Mouse (Mus musculus): ENCODE results near the gene Angptl4.
A peak's percentile ranks its signal among the peaks of the same experiment; 100 is the strongest.

The Angptl4 gene

DNA sequence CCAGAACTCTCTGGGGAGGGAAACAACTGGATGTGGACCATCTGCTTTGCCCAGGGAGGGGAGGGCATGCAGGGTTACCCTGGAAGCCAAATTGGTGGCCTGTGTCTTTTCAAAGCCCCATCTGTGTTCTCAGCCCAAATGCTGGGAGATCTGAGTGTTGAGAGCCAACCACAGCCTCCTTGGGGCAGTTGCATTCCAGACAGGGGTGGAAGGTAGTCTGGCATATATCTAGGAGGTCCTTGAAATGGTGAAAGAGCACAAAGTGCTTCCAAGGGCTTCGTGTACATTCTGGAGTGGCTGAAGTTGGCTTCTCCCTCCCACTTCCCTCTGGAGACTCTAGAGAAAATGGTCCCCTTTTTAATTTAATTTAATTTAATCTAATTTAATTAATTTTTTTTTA, 23.1 kb upstream of the Angptl4 start:
- DNase-seq (ENCODE audit: low spot score), result no peak

DNA sequence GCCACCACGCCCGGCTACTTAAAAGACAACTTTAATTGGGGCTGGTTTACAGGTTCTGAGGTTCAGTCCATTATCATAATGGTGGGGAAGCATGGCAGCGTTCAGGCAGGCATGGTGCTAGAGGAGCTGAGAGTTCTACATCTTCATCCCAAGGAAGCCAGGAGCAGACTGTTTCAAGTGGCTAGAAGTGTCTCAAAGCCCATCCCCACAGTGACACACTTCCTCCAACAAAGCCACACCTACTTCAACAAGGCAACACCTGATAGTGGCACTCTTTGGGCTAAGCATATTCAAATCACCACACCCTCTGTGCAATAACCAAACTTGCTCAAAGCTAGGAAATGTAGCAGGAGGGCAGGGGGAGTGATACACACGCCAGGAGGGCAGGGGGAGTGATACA, 22.6 kb upstream of the Angptl4 start:
- DNase-seq (ENCODE audit: low spot score), result no peak

DNA sequence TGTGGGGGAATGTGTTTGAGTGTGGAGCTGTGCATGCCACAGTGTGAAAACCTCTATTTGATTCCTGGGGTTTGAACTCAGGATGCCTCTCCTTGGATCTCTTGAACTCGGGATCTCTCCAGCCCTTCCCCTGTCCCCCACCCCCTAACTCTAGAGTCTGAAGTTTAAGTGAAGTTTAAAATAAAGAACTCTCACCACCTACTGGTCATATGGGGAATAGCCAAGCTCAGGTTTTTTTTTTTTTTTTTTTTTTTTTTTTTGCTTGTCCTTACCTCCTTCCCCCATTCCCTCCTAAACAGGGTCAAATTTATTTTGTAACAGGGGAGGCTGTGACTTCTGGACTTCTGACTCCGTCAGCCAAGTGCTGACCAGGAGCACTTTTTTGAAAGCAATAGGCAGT, 20.6 kb upstream of the Angptl4 start:
- no peak for DNase-seq (ENCODE audit: low spot score)

DNA sequence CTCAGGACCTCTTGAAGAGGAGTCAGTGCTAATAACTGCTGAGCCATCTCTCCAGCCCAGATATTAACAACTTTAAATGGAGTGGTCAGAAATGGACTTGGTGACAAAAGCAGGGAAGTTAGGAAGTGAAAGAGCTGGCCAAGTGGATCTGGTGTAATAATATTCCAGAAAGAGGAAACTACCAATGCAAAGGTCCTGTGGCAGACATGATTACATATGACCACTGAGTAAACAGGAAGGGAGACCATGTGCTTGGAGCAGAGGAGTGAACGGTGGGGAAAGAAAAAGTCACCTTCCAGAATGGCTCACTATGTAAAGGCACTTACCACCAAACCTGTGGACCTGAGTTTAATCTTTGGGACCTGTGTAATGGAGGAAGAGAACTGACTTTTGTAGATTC, 17.6 kb upstream of the Angptl4 start:
- no peak for DNase-seq (ENCODE audit: low spot score)

DNA sequence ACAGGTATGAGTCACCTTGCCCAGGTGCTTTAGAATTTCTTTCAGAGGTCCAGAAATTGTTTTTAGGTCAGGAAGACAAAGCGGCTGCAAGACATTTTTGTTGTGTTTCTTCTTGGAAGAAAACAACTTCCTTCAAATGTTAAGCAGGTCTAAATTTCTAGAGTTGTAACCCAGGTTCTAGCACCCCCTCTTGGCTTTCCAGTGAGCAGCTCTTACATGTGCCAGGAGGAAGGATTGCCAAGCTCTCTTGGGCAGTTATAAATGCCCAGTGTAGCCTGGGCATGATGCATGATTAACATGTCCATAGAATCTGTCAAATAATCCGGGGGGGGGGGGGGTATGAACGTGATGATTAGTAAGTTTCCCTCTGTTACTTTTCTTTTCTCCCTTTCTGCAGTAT, 16.7 kb upstream of the Angptl4 start:
- DNase-seq (ENCODE audit: low spot score), result no peak

DNA sequence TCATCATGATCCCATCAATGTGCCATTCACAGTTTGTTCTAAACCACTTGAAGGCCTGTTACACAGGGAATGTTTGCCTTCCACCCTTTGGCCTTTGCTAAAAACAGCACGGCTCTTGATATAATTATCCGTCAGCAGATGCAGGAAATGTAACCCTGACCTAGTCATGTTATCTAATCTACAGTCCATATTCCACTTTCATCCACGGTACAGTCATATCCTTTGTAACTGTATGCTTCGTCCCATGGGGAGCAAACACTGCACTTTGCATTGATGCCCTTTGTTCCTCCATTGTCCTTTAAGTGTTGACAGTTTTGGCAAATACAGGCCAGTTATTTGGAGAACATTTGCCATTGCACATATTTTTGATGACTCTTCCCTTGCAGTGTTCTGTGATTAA, 7.1 kb upstream of the Angptl4 start:
- no peak for DNase-seq (ENCODE audit: low spot score)

DNA sequence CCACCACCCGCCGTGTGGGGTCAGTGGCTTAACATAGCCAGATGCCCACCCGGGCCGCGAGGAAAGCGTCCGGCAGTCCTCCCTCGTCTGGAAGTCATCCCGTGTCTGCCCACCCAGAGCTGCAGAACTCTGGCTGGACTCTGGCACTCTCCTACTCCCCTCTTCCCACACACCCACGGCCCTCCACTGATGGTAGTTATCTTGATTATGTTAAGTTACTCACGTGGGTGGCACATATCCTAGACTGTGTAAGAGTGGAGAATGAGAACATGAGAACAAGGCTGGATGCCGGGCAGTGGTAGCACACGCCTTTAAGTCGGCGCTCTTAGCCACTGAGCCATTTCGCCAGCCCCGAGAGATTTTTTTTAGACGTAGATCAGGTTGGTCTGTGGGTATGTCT, 4.7 kb upstream of the Angptl4 start:
- no peak for DNase-seq (ENCODE audit: low spot score)

DNA sequence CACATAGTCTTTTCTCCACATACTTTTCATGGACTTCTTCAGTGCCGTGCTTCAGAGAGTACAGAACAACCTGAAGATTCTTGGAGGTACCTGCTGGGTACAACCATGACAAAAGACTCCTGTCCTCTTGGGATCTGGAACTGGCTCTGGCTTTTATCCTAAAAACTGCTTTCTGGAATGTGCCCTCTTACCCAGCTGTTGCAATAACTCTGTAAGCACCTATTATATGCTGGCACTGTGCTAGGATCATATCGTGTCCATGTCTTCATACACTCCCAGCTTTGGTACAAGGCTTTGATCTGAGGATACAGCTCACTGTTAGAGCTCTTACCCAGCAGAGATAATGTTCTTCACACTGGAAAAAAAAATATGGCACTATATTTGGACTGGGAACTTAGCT, 3.3 kb upstream of the Angptl4 start:
- no peak for DNase-seq (ENCODE audit: low spot score)

DNA sequence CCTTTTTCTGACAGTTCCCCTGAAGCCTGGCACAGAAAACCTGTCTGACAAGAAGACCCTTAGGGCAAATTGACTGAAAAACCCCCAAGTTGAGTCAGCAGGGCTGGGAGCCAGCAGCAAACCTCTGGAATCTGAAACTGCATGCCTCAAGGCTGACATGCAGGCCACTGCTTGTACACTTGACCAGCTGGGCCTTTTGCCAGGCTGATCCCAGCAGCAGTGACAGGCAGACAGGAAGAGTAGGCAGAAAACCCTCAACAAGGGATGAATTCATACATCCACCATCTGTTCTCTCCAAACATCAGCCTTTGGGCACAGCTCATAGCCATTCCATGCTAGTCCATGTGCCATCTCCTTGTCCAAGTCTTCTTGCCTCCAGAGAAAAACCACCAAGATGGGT, 1.8 kb upstream of the Angptl4 start:
- DNase-seq (ENCODE audit: low spot score), result peak; percentile 91

DNA sequence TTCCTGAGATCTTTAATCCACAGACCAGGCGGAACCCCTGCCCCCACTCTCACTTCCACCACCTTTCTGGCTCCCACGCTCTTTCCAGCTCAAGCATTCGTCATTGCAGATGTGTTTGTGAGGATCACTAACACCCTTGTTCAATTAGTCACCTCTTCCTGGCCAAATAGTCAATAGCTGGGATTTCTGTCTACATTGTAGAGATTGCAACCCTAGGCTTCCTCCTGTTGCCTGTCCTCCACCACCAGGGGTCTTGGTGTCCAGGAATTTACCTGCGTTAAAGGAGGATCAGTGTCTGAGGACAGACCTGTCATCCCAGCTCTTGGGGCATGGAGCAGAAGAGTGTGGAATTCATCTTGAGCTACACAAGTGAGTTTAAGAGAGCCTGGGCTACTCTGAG, 437 bp upstream of the Angptl4 start:
- DNase-seq (ENCODE audit: low spot score), result no peak

DNA sequence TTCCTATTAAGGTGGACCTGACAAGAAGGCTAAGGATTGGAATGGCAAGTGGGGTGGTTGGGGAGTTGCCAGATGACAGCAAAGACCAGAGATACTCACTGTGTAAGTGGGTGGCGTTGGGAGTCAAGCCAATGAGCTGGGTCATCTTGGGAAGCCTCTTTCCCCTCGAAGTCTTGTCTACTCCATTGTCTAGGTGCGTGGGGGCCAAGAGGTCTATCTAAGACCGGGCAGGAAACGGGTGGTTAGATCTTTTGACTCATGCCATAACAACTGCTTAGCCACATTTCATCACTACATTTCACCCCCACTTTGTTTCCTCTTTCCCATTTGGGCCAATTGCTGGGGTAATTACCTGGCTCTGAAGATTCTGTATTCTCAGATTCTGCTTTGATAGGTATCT, 1.2 kb downstream of the Angptl4 start:
- peak; percentile 52 for DNase-seq (ENCODE audit: low spot score)

DNA sequence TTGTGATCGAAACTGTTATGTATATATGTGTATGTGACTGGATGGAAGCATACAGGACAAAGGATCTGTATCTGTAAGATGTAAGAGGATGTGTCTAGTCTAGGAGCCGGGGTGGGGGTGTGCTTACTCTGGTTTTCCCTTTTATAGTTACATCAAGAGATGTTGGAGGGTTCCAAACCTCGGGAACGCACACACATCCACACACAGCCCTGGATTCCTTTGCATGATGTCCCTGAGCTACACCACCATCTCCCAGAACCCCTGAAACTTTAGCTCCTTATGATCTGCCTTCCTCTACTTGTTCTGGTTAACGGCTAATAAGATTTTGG, 1.7 kb downstream of the Angptl4 start:
- DNase-seq (ENCODE audit: low spot score), result no peak

DNA sequence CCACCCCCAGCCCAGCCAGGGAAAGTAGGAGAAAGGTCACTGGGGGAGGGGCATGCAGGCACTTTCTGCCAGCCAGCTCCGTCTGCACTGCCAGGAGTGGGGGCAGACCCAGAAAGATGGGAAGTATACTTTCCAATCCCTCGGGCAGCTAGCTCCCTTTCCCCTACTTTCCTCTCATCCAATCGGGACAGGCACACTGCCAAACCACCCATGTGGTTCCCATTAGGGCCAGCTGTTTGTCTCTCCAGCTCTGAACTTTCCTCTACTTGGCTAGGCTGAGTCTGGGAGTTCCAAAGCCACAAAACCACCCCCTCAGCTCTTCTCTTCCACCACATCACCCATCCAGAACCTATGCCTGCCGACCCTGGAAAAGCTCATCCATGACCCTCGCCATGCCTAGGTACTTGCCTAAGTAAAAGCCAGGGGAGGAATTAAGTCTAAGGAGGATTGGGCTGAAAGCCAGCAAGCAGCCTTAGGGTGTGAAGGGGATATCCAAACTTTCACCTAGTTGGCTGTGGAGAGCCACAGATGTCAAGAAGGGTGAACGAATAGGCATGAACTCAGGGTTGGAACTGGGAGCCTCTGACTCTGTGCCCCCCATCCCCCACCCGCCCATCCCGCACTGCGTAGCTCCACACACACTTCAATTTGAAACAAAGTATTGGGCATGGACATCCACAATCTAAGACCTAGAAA, 2.2 kb downstream of the Angptl4 start:
- DNase-seq (ENCODE audit: low spot score), result peak; percentile 92

DNA sequence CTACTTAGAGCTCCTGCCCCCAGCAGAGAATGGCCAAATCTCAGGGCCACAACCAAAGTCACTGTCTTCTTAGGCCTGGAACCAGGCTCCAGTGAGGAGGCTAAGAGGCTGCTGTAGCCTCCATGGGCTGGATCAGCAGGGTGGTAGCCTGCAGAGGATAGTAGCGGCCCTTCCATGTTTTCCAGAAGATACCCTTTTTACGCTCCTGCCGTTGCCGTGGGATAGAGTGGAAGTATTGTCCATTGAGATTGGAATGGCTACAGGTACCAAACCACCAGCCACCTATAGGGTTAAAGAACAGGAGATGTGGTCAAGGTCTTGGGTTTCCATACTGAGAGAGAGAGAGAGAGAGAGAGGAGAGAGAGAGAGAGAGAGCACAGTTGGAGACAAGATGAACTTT, 6.3 kb downstream of the Angptl4 start:
- DNase-seq (ENCODE audit: low spot score), result no peak

DNA sequence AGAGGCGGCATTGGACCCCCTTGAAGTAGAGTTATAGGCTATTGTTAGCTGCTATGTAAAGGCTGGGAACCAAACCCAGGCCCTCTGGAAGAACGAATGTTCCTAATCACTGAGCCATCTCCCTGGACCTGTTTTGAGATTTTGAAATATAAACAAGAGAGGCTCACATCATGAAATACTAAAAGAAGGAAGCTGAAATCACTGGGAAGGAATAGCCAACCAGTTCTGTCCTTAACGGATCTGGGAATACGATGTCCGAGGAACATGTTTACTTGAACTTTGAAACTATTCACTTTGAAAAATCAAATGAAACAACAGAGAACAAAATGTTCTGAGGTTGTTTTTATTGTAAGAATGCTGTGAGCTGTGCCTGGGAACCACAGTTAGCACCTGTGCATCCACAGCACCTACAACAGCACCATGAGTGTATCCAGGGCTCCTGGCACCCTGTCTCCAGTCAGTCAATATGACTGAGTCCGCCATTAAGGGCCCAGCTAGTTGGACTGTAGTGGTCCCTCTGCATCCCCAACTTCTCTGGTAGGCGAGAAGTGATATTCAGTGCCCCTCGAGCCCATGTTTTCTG, 7.0 kb downstream of the Angptl4 start:
- DNase-seq (ENCODE audit: low spot score), result no peak

DNA sequence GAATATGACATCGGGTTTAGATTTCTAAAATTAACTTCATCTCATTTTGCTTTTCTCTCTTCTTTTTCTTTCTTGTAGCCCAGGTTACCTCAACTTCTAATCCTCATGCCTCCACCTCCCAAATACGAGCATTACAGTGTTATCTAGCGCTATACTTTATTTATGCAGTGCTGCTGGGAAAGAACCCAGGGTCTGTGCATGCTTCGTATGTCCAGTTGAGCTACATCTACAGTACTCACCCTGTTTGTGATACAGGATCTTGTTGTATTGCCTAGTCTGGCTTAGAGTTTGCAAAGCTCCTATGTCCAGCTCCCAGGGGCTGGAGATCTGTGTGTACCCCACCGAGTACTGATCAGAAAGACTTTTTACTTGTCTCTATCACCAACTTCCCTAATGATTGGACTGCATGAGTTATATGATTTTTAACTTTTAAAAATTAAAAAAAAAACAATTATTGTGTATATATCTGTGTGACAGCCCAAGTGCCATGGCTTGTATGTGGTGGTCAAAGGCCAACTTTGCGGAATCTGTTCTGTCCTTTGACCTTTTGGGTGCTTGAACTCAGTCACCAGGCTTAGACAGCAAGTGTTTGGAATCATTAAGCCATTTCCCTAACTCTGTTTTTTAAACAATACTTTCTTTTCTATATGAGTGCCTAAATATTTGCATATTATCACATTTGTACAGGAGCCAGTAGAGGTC, 7.6 kb downstream of the Angptl4 start:
- no peak for DNase-seq (ENCODE audit: low spot score)

DNA sequence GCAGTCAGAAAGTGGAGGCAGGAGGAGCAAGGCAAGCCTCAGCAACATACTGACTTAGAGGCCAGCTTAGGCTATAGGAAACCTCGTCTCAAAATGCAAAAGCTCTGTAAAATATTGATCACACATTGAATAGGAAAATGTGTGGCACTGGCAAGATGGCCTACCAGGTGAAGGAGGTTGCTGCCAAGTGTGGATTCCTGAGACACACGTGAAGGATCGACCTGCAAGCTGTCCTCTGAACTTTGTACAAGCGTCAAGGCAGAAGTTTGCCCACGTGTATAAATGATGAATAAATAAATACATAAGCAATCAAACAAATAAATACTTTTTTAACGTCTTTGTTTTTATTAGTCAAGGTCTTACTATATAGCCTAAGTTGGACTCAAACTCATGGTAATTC, 8.2 kb downstream of the Angptl4 start:
- DNase-seq (ENCODE audit: low spot score), result no peak

DNA sequence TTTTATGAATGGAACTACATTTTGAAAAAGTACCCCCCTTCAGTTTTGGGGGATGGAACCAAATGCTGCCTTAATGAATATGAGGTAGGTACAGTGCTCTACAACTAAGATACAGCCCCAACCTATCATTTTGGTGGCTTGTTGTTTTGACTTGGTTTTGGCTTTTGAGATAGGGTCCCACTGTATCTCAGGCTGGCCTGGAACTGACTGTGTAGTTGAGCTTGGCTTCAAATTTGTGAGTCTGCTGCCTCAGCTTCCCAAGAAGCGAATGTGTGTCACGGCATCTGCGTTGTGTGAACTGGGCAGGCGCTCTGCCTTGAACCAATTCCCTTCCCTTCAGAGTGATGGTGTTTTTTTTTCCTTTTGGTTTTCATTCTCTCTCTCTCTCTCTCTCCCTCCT, 10.0 kb downstream of the Angptl4 start:
- no peak for DNase-seq (ENCODE audit: low spot score)

DNA sequence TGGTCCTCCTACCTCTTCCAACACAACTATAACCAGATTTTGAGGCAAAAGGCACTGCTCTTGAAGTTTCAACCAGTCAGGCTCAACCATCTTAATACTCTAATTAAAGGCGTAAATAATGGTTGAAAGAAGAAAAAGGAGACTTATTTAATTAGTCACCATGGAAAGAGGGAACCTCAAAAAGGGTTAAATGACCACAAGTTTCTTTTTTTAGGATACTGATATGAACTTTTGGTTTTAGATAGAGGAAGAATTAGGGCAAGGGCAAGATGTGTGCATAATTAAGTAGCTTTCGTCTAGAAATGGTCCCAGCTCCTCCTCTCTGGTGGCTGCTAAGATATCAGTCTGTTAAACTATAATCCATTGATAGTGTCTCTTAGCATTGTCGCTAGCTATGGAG, 15.2 kb downstream of the Angptl4 start:
- DNase-seq (ENCODE audit: low spot score), result no peak

DNA sequence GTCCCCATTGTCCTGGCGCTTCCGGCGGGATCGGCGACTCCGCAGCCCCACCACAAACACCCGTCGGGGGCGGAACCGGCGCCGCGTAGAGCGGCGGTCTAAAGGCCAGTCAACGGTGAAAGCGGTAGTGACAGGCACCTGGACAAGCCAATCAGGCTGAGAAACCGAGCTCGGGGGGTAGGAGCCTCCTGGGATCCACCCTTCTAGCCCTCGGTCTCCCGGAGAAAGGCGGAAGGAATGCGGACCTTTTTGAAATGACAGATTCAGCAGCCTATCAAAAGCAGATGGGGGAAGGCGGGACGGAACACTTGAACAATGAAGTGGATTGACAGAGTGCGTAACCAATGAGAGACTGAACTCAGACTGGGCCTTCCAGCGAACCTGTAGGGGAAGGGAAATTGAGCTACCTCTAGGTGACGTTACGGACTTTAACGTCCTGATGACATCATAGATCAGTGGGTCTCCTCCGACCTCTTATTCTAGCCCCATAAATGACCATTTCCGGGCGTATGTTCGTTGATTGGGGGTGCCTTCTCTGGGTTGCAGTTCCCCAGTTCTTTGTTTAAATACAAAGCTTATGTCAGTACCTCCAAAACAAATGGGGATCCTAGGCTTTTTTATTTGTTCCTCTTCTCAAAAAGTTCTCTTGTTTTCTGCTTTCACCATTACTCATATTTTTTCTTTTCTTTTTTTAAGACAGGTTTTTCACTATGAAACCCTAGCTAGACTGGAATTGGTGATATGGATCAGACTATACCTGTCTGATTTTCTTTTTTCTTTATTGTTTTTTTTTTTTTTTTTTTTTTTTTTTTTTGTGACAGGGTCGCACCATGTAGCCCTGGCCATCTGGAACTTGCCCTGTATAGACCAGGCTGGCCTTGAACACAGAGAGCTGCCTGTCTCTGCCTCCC, 21.1 kb downstream of the Angptl4 start, which contains the start of gene Rab11b:
TSS of gene Rab11b (minus strand) at position 276 of the 911 bp plus-strand sequence.
- DNase-seq (ENCODE audit: low spot score), result peak; percentile 100

DNA sequence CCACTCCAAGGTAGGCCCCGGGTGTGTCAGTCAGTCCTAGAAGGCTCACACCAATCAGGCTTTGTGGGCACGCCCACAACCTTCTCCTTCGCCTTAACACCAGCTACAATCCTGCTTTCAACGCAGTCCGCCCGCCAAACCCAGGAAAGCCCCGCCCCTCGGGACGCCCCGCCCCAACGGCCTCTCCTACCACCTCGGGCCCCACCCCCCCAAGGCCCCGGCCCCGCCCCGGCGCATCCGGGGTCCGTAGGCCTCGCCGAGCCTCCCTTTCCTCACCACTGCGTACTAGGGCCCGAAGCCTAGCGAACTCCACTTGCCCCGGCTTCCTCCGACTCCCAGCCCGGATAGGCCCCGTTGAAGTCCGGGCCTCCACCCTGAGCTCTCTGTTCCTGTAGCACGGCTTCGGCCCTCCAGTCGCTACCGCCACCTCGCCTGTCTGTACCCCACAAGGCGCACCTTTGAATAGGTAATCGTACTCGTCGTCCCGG, 21.8 kb downstream of the Angptl4 start:
- peak; percentile 98 for DNase-seq (ENCODE audit: low spot score)

DNA sequence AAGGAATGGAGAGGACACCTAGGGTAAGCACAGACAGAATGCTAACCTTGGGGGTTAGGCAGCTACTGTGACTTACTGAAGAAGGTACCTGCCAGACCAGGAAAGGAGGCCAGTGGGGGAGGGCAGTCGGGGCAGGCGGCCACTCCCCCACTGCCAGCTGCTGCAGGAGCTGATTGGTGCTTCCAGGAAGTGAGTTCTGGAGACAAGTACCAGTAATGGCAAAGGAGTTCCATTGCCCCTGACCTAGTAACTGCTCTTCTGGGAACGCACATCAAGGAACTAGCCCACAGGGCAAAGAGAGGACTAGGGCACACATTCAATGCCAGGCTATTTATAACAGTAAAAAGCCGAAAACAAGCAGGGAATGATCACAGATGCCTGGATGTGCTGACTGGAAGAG, 24.4 kb downstream of the Angptl4 start:
- peak; percentile 46 for DNase-seq (ENCODE audit: low spot score)

Measured in urinary bladder, postnatal 14 days (tissue).